Mouse (Mus musculus): ENCODE measurements around the gene Zfp408. TPM values are rescaled to one million over a fixed set of nuclear protein-coding genes. Genes with fewer than 3 reads are reported as not detected.

Gene Zfp408
- 6.3 and 7.5 TPM in 2 replicates for polyA plus RNA-seq (2014; fragmentation: Nextera tagmentation; extraction: Ambion mirVana)

- Histone ChIP-seq H3K4me2 (peak within 1 kb of the TSS; percentile 99), H3K9me3 (ENCODE audit: control insufficient read depth, low read length) (no peaks in the 10 kb centered on the region), H3K9ac (ENCODE audit: low read length) (peak within 1 kb of the TSS; percentile 92), H3K27ac (ENCODE audit: low read depth, low read length) (0 out of 2 replicates have a peak within 1 kb of the TSS, but pooled peaks have one; percentile 15), H3K27me3 (ENCODE audit: control insufficient read depth, insufficient read depth, low read length) (no peaks in the 10 kb centered on the region), H3K4me3 (ENCODE audit: low read depth, low read length) (peak within 1 kb of the TSS; percentile 84), H3K36me3 (ENCODE audit: control insufficient read depth, insufficient read depth, low read length) (peaks cover 28% of the 10 kb centered on the region; the same call in 1 of the 2 replicates), H3K4me1 (ENCODE audit: control insufficient read depth, insufficient read depth, low read length) (peaks cover 19% of the 10 kb centered on the region)
- ATAC-seq (ENCODE audit: low FRiP score) (peak; percentile 94), DNase-seq (ENCODE audit: low spot score, missing footprints) (peak; percentile 100)
- WGBS = under 1% methylated on average over 44 of the region's 44 CpGs
Observed at GRCm38 (mm10) chr2:91649553-91650359, at the start of gene Zfp408, which contains the start of gene Arhgap1. Zfp408 (minus strand) TSS chr2:91649791. Arhgap1 (plus strand) TSS chr2:91649860.

- H3K4me2 ChIP-seq = no peak overlapping the region
- H3K4me1 ChIP-seq (ENCODE audit: control insufficient read depth, insufficient read depth, low read length) = no peaks in the 10 kb centered on the region
- no peak for ATAC-seq (ENCODE audit: low FRiP score)
- no peaks in the 10 kb centered on the region for H3K27me3 ChIP-seq (ENCODE audit: control insufficient read depth, insufficient read depth, low read length)
- no peak overlapping the region for H3K9ac ChIP-seq (ENCODE audit: low read length)
- no peak for DNase-seq (ENCODE audit: low spot score, missing footprints)
- no peaks in the 10 kb centered on the region for H3K36me3 ChIP-seq (ENCODE audit: control insufficient read depth, insufficient read depth, low read length)
- no peak overlapping the region for H3K27ac ChIP-seq (ENCODE audit: low read depth, low read length)
- WGBS = 86% methylated on average over 1 of the region's 1 CpGs
- H3K4me3 ChIP-seq (ENCODE audit: low read depth, low read length) = no peak overlapping the region
- no peaks in the 10 kb centered on the region for H3K9me3 ChIP-seq (ENCODE audit: control insufficient read depth, low read length)
Observed at GRCm38 (mm10) chr2:91699225-91699624, 49.6 kb upstream of the Zfp408 start.

GRCm38 (mm10) chr2:91696225-91696590 is 46.6 kb upstream of the Zfp408 start:
- no peak overlapping the region for H3K4me3 ChIP-seq (ENCODE audit: low read depth, low read length)
- WGBS = 83% methylated on average over 1 of the region's 1 CpGs

GRCm38 (mm10) chr2:91695436-91696224 is 46.0 kb upstream of the Zfp408 start:
- no peak overlapping the region for H3K4me3 ChIP-seq (ENCODE audit: low read depth, low read length)
- WGBS = 92% methylated on average over 10 of the region's 10 CpGs
- no peaks in the 10 kb centered on the region for H3K27me3 ChIP-seq (ENCODE audit: control insufficient read depth, insufficient read depth, low read length)
- no peak overlapping the region for H3K9ac ChIP-seq (ENCODE audit: low read length)
- no peak overlapping the region for H3K4me2 ChIP-seq
- ATAC-seq (ENCODE audit: low FRiP score) (no peak), DNase-seq (ENCODE audit: low spot score, missing footprints) (no peak)
- H3K4me1 ChIP-seq (ENCODE audit: control insufficient read depth, insufficient read depth, low read length) = no peaks in the 10 kb centered on the region
- H3K36me3 ChIP-seq (ENCODE audit: control insufficient read depth, insufficient read depth, low read length) = no peaks in the 10 kb centered on the region
- H3K27ac ChIP-seq (ENCODE audit: low read depth, low read length) = no peak overlapping the region
- no peaks in the 10 kb centered on the region for H3K9me3 ChIP-seq (ENCODE audit: control insufficient read depth, low read length)

More at GRCm38 (mm10) chr2:91696225-91696590, 46.6 kb upstream of the Zfp408 start:
- Histone ChIP-seq H3K9ac (ENCODE audit: low read length) (no peak overlapping the region), H3K36me3 (ENCODE audit: control insufficient read depth, insufficient read depth, low read length) (no peaks in the 10 kb centered on the region), H3K9me3 (ENCODE audit: control insufficient read depth, low read length) (no peaks in the 10 kb centered on the region), H3K27me3 (ENCODE audit: control insufficient read depth, insufficient read depth, low read length) (no peaks in the 10 kb centered on the region), H3K4me2 (no peak overlapping the region), H3K4me1 (ENCODE audit: control insufficient read depth, insufficient read depth, low read length) (no peaks in the 10 kb centered on the region), H3K27ac (ENCODE audit: low read depth, low read length) (no peak overlapping the region)
- ATAC-seq (ENCODE audit: low FRiP score) = no peak
- DNase-seq (ENCODE audit: low spot score, missing footprints) = no peak

GRCm38 (mm10) chr2:91689452-91689851 is 39.9 kb upstream of the Zfp408 start:
- H3K4me1 ChIP-seq (ENCODE audit: control insufficient read depth, insufficient read depth, low read length) = no peaks in the 10 kb centered on the region
- no peaks in the 10 kb centered on the region for H3K27me3 ChIP-seq (ENCODE audit: control insufficient read depth, insufficient read depth, low read length)
- H3K4me2 ChIP-seq = no peak overlapping the region
- no peak overlapping the region for H3K27ac ChIP-seq (ENCODE audit: low read depth, low read length)
- H3K4me3 ChIP-seq (ENCODE audit: low read depth, low read length) = no peak overlapping the region
- no peak overlapping the region for H3K9ac ChIP-seq (ENCODE audit: low read length)
- DNase-seq (ENCODE audit: low spot score, missing footprints) (no peak), ATAC-seq (ENCODE audit: low FRiP score) (no peak)
- no peaks in the 10 kb centered on the region for H3K36me3 ChIP-seq (ENCODE audit: control insufficient read depth, insufficient read depth, low read length)
- WGBS = 88% methylated on average over 7 of the region's 7 CpGs
- no peaks in the 10 kb centered on the region for H3K9me3 ChIP-seq (ENCODE audit: control insufficient read depth, low read length)

- Histone ChIP-seq H3K9ac (ENCODE audit: low read length) (no peak overlapping the region), H3K27me3 (ENCODE audit: control insufficient read depth, insufficient read depth, low read length) (no peaks in the 10 kb centered on the region), H3K4me3 (ENCODE audit: low read depth, low read length) (no peak overlapping the region), H3K9me3 (ENCODE audit: control insufficient read depth, low read length) (no peaks in the 10 kb centered on the region), H3K4me2 (no peak overlapping the region), H3K27ac (ENCODE audit: low read depth, low read length) (no peak overlapping the region), H3K36me3 (ENCODE audit: control insufficient read depth, insufficient read depth, low read length) (no peaks in the 10 kb centered on the region), H3K4me1 (ENCODE audit: control insufficient read depth, insufficient read depth, low read length) (no peaks in the 10 kb centered on the region)
- DNase-seq (ENCODE audit: low spot score, missing footprints) (no peak), ATAC-seq (ENCODE audit: low FRiP score) (no peak)
- 84% methylated on average over 8 of the region's 8 CpGs for WGBS
Observed at GRCm38 (mm10) chr2:91683919-91684318, 34.3 kb upstream of the Zfp408 start.

GRCm38 (mm10) chr2:91682850-91683249 is 33.3 kb upstream of the Zfp408 start:
- Histone ChIP-seq H3K9ac (ENCODE audit: low read length) (no peak overlapping the region), H3K36me3 (ENCODE audit: control insufficient read depth, insufficient read depth, low read length) (no peaks in the 10 kb centered on the region; the same call in 1 of the 2 replicates), H3K9me3 (ENCODE audit: control insufficient read depth, low read length) (no peaks in the 10 kb centered on the region), H3K4me1 (ENCODE audit: control insufficient read depth, insufficient read depth, low read length) (no peaks in the 10 kb centered on the region), H3K27ac (ENCODE audit: low read depth, low read length) (no peak overlapping the region), H3K4me3 (ENCODE audit: low read depth, low read length) (no peak overlapping the region), H3K4me2 (no peak overlapping the region), H3K27me3 (ENCODE audit: control insufficient read depth, insufficient read depth, low read length) (no peaks in the 10 kb centered on the region)
- 58% methylated on average over 4 of the region's 4 CpGs for WGBS
- DNase-seq (ENCODE audit: low spot score, missing footprints) = peak; percentile 94
- ATAC-seq (ENCODE audit: low FRiP score) = no peak

GRCm38 (mm10) chr2:91676961-91677360 is 27.4 kb upstream of the Zfp408 start:
- Histone ChIP-seq H3K9ac (ENCODE audit: low read length) (no peak overlapping the region), H3K27me3 (ENCODE audit: control insufficient read depth, insufficient read depth, low read length) (no peaks in the 10 kb centered on the region), H3K4me3 (ENCODE audit: low read depth, low read length) (no peak overlapping the region), H3K9me3 (ENCODE audit: control insufficient read depth, low read length) (no peaks in the 10 kb centered on the region), H3K4me1 (ENCODE audit: control insufficient read depth, insufficient read depth, low read length) (no peaks in the 10 kb centered on the region), H3K27ac (ENCODE audit: low read depth, low read length) (no peak overlapping the region), H3K4me2 (no peak overlapping the region), H3K36me3 (ENCODE audit: control insufficient read depth, insufficient read depth, low read length) (peaks cover 8% of the 10 kb centered on the region; the same call in 1 of the 2 replicates)
- DNase-seq (ENCODE audit: low spot score, missing footprints) (no peak), ATAC-seq (ENCODE audit: low FRiP score) (no peak)

- Histone ChIP-seq H3K9ac (ENCODE audit: low read length) (no peak overlapping the region), H3K4me3 (ENCODE audit: low read depth, low read length) (no peak overlapping the region), H3K9me3 (ENCODE audit: control insufficient read depth, low read length) (no peaks in the 10 kb centered on the region), H3K4me2 (no peak overlapping the region), H3K36me3 (ENCODE audit: control insufficient read depth, insufficient read depth, low read length) (peaks cover 8% of the 10 kb centered on the region; the same call in 1 of the 2 replicates), H3K4me1 (ENCODE audit: control insufficient read depth, insufficient read depth, low read length) (no peaks in the 10 kb centered on the region), H3K27ac (ENCODE audit: low read depth, low read length) (no peak overlapping the region), H3K27me3 (ENCODE audit: control insufficient read depth, insufficient read depth, low read length) (no peaks in the 10 kb centered on the region)
- DNase-seq (ENCODE audit: low spot score, missing footprints) (no peak), ATAC-seq (ENCODE audit: low FRiP score) (no peak)
- 87% methylated on average over 2 of the region's 2 CpGs for WGBS
Observed at GRCm38 (mm10) chr2:91676420-91676819, 26.8 kb upstream of the Zfp408 start.
